Mouse (Mus musculus) adrenal gland, postnatal 0 days (tissue): Measurements from ENCODE around the gene Crtap. TPM values are rescaled to one million over a fixed set of nuclear protein-coding genes. Genes with fewer than 3 reads are reported as not detected.

ENCODE experiments used
- polyA plus RNA-seq: library from polyadenylated mRNA; unstranded; fragments of >200 nt; fragmentation: Nextera tagmentation; extraction: Ambion mirVana; gene quantifications from 2 replicates; pipeline ENCODE4 v1.2.1, GENCODE M21; 2015

Gene Crtap
- polyA plus RNA-seq = 131 and 180 TPM in 2 replicates

DNA sequence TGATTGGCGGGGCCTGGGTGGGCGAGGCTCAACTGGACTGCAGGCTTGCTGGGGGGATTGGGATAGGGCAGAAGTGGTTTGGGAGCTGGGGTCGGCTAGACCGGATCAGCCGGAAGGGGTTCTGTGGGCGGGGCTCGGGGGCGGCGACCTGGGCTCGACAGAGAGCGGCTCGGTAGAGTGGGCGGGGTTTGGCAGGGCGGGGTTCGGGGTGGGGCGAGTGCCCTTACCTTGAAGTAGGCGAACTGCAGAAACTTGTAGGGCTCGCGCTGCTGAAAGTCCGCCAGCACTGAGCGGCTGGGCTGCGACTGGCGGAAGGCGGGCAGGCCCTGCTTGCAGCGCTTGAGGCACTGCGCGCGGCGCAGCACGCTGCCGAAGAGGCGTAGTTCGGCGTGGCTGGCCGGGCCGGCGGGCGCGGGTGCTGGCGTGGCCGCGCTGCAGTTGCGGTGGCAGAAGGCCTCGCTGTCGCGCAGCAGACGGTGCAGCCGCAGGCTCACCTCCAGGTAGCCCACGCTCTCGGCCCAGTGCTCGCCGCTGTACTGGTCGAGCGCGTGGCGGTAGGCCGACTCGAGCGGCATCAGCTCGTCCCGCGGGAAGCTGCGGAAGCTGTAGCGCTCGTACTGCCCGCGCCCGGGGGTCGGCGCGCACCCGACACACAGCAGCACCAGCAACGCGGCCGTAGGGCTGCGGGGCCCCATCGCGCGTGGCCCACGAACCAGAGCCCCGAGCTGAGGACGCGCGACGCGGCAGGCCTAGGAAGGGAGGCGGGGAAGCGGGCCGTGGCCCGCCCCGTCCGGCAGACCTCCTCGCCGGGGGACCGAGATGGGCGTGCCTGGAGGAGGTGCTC, at the start of gene Crtap:
Gene Crtap, minus strand, starts transcription at position 771 of the 844 bp plus-strand sequence.

DNA sequence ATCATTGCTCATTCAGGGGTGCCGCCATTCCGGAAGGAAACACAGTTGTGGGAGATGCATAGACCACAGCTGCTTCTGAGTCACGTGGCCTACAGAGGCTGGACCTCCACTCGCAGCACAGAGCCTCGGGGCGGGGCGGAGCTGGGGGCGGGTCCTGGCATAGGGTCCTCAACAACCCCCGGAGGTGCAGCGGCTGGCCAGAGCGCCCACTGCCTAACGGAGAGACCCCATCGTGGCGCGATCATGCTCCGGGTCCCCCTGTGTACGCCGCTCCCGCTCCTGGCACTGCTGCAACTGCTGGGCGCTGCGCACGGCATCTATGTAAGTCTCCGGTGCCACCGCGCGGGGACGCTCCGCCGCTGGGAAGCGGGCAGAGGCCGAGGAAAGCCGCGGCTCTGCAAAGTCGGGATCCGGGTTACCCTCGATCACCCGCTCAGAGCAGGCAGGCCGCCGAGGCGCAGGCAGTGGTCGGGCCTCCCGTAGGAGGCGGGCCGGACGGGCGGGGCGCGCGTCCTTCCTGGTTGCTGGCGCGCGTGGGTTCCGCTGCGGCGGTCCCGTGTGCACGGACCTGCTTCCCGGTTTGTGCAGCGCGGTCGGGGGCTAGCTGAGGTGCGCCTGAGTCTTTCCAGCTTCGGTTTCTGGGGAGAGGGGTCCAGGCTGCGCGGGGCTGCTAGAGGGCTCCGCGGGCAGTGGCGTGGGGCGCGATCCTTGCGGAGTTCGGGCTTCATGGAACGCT, 10.6 kb upstream of the Crtap start, which contains the start of the genes Glb1 and Tmppe:
Gene Glb1, plus strand, starts transcription at position 128 of the 736 bp plus-strand sequence.
Gene Tmppe, plus strand, starts transcription at position 157 of the 736 bp plus-strand sequence.

DNA sequence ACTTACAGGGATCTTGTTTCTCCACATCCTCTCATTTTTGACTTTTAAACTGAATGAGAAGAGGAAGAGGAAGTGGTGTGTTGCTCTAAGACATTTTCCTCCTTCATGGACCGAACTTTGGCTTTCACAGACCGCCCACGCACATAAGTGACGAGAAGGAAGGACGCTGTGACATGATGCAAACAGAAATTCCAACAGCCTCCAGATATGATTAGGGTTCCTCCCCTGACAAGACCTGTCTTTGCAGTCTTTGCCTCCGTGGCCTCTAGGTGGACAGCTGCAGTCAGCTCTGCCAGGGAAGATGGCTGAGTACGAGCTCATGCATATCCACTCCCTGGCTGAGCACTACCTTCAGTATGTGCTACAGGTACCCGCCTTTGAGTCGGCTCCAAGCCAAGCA, 60.6 kb downstream of the Crtap start, which contains the start of gene Bcl2a1c:
Gene Bcl2a1c, plus strand, starts transcription at position 281 of the 400 bp plus-strand sequence.

Other genes starting within 250 kb of the Crtap start
- 0.47 and 0.76 TPM in 2 replicates for gene Bcl2a1c, start 60.5 kb downstream of the Crtap start, polyA plus RNA-seq
- gene Glb1, start 10.4 kb upstream of the Crtap start, polyA plus RNA-seq = 25.6 and 47.0 TPM in 2 replicates
- gene Tmppe, start 10.4 kb upstream of the Crtap start, polyA plus RNA-seq = 3.7 and 4.7 TPM in 2 replicates
- gene Ccr4, start 114.2 kb upstream of the Crtap start, polyA plus RNA-seq = not detected in 2 replicates
- gene C130032M10Rik, start 125.0 kb upstream of the Crtap start, polyA plus RNA-seq = 0.30 and 0.54 TPM in 2 replicates
- gene Trim71, start 173.7 kb upstream of the Crtap start, polyA plus RNA-seq = 0.05 and 0.06 TPM in 2 replicates
- 32.4 and 44.9 TPM in 2 replicates for gene Cnot10, start 249.5 kb upstream of the Crtap start, polyA plus RNA-seq